Mouse (Mus musculus): ENCODE data around the gene Npdc1.

The Npdc1 gene

DNA sequence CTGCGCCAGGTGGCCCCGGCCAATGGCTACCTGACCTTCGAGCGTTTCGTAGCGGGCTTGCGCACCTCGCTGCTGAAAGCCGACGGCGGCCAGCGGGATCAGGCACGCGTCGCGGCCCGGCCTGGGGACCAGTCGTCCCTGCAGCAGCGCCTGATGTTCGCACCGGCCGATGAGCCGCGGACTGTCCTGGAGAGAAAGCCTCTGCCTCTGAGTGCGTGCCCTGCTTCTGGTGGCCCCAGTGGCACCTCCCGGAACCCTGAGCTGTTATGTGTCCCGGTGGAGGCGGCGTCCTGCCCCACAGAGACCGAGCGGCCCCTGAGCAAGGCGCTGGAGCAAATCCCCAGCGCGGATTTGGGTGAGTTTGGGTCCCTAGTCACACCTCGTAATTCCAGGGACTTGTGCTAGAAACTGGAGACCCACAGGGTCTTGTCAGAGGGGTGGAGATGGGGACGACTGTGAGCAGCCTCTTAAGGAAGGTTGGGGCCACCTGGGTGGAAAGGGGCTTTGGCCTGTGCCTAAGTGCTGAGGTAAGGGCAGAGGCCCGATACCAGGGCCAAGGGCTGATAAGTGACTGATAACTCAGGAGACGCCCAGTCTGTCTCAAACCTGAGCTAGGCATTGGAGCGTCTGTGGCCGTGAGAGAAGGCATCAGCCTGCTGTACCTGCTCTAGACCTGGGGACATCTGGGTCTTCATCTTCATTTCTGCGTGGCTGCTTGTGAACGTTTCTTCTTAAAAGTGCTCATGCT, 26.3 kb upstream of the Npdc1 start:
- no peak for TF ChIP-seq GATA4 (IDR thresholded peaks at IDR 0.05; ENCODE audit: insufficient replicate concordance, low read length)

DNA sequence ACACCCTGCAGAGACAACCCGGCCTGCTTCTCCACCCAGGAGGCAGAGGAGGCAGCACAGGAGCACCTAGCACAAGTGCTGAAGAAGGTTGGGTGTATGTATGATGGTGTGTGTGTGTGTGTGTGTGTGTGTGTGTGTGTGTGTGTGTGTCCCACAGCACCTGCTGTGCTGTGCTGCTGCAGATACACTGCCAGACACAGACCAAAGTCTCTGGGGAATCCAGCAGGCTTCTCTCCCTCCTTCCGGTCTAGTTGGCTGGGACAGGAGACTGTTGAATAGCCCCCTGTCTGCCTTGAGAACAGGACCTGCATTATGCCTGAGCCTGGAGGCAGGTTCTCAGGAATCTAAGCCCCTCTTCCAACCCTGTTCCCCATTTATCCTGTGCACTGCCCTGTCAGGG, 25.7 kb upstream of the Npdc1 start:
- no peak for TF ChIP-seq GATA4 (IDR thresholded peaks at IDR 0.05; ENCODE audit: insufficient replicate concordance, low read length)

DNA sequence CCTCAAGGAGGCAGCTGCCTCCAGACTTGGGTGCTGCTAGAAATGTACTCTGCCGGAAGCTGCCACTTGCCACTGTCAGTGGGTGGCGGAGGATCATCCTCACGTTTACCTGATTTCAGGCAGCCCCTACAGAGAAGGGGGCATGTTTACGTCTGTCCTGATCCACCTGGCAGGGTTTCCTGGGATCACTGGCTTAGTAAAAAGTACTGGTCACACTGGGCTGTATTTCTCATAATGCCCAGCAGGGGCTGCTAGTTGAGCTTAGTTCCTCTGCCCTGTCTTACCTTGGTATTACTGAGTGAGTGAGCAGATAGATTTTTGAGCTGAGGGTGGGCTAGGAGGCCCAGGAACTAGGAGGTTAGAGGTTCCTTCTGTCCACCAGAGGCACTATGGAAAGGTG, 22.6 kb upstream of the Npdc1 start:
- no peak for TF ChIP-seq GATA4 (IDR thresholded peaks at IDR 0.05; ENCODE audit: insufficient replicate concordance, low read length)

DNA sequence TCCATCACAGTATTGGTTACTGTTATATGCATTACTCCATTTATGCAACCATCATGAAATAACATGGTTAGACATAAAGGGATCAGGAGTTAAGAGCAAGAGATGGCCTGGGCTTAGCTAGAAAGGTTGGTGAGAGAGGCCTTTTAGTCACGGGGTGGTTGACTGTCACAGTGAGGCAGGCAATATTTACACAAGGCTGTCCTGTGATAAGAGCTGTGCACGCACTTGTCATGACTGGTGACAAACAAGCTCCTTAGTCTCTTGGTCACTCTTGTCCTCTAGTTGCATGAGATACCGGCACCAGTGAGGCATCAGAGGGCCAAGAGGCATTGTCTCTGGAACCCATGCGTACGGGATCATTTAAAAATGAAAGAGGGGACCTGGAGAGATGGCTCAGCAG, 14.7 kb upstream of the Npdc1 start:
- TF ChIP-seq GATA4 (IDR thresholded peaks at IDR 0.05; ENCODE audit: insufficient replicate concordance, low read length): no peak

DNA sequence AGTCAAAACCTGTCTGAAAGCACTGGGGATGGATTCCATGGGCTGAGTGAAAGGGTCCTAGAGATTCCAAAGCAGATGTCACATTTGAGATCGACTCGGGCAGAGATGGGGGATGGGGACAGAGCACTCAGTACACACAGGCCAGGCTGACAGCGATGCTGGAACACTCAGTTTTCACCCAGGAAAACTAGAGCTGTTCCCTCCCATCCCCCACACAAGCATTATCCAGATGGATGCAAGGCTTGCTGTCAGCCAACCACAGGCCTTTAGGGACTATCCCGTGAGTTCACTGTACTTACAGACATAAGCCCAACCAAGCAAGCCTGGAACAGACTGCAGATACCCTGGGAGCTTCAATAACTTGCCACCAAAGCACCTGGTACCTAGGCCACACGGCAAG, 7.9 kb upstream of the Npdc1 start:
- TF ChIP-seq GATA4 (IDR thresholded peaks at IDR 0.05; ENCODE audit: insufficient replicate concordance, low read length): no peak

DNA sequence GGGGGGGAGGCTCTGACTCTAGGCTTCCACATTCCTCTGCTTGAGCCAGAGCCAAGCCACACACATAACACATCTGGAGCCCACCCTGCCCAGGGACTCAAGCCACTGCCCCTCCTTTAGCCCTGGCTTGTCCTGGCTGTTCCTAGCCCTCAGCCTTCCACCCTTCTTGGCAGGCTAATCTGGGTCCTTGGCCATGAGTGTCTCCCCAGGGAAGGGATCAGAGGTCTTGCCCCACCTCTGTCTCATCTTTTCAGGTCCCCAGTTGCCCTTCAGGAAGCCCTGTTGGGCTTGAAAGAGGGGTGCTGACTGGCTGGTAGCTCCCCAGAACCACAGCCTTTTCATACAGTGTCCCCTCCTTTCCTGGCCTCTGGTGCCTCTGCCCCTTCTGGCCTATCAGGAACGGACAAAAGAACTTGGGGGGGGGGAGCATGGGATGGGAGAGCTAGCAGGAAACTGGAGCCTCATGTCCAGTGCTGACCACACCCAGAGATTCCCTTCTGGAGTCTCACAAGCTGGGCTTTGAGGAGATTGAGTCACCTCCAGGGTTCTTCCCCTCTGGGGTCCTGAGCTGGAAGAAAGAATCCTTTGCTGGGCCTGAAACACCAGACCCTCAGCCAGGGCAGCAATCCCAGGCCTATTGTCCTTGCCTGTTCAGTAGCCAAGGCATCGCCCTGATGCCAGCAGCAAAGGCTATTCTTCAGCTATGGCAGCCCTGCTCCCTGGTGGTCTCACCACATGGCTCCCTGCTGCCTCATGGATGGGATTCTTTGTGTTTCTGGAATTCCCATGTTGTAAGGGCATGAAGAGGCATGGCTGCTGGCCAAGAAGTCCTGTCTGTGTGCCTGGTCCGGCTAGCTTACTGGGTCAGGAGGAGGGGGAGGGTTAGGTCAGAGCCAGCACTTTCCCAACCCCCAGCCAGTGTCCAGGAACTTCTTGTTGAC, 4.6 kb upstream of the Npdc1 start:
- TF ChIP-seq GATA4 (IDR thresholded peaks at IDR 0.05; ENCODE audit: insufficient replicate concordance, low read length): no peak

DNA sequence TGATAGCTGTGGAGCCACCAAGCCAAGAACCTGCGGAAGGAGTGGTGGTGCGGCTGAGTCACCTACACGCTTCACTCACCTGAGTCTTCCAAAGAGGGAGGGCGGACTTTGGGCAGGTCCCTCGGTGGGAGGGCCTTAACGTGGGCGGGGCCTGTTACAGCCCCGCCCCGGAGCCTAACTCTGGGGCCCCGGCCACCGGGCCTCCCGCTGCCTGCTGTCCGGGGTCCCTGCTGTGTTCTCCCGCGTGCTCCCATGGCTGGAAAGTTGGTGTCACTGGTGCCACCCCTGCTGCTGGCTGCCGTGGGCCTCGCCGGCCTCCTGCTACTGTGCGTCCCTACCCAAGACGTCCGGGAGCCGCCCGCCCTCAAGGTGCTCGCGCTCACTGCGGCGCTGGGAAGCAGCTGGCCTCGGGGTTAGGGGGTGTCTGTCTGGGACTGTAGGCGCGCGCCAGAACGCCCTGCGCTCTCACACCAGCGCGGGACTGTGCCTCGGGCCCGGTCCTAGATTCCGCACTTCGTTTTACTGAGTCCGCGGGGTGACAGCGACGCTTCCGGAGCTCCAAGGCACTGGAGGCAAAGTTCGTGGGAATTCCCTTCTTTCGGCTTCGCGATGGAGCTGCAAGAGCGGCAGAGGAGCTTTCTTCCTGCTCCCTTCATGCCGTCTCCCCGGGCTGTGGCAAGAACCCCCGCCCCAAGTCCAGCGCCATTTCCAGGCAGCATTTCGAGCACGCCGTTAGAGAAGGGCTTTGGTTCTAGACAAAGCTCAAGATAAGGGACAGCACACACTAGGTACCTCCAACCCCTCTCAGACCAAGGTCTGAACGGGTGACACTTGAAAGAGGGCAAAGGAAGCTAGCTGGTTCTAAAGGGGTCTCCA, 3.2 kb upstream of the Npdc1 start, which contains the start of gene Entpd2:
Gene Entpd2, plus strand, starts transcription at position 154 of the 876 bp plus-strand sequence.
- no peak for TF ChIP-seq GATA4 (IDR thresholded peaks at IDR 0.05; ENCODE audit: insufficient replicate concordance, low read length)

DNA sequence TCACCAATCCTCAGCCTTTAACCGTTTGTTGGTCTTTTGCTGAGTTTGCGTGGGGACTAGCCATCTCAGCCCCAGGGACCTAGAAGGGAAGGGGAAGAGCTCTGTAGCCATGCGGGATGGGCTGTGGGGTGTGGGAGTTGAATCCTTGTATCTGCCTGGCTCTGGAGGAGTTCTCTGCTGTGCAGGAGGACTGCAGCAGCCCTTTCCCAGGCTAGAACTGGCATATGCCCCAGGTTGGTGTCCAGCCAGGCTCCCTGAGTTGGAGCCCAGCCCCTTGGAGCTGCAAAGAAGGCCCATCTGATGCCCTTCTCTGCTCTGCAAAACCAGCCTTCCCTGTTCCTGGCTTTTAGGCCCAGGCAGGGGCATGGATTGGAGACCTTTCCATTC, 2.6 kb upstream of the Npdc1 start:
- TF ChIP-seq GATA4 (IDR thresholded peaks at IDR 0.05; ENCODE audit: insufficient replicate concordance, low read length): no peak

DNA sequence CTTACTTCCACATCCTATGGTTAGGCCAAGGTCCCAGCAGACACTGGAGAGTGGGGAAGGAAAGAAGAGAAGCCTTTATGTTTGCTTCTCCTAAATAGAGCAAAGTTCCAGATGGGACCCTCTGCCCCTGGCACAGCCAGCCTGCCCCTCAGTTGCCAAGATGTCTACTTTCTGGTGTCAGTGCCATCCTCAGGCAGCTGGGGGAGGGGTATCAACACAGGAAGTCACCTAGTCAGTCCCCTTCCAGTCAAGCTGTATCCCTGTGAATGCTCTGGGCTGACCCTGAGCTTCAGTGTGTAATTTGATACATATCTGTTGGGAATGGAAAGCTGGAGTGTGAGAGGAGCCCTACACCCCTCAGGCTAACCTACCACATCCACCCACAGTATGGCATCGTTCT, 2.1 kb upstream of the Npdc1 start:
- TF ChIP-seq GATA4 (IDR thresholded peaks at IDR 0.05; ENCODE audit: insufficient replicate concordance, low read length): no peak

DNA sequence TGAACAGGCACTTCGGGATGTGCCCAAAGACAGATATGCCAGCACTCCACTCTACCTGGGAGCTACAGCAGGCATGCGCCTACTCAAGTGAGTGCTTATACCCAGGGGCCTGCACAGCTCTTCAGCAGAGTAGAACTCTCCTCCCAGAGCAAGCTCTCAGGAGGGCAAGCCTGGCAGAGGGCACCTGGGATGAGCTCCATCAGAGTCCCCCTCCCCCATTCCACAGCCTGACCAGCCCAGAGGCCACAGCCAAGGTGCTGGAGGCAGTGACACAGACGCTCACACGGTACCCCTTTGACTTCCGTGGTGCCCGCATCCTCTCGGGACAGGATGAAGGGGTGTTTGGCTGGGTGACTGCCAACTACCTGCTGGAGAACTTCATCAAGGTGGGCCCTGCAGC, 1.1 kb upstream of the Npdc1 start:
- no peak for TF ChIP-seq GATA4 (IDR thresholded peaks at IDR 0.05; ENCODE audit: insufficient replicate concordance, low read length)

DNA sequence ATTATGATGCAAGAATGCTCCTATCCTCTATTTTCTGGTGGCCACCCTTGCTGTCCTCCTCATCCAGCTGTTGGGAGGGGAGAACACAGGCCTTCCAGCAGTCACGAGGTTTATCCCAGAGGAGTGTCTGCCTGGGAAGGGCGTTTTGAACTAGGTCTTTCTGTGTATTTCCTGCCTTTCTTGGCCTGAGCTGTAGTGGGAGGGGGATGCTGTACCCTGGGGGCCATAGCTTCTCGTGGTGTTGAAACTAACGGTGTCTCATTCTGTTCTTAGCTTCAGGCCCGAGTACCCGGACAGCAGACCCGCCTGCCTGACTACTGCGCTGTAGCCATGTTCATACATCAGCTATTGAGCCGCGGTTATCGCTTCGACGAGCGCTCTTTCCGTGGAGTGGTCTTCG, 1.1 kb downstream of the Npdc1 start:
- no peak for TF ChIP-seq GATA4 (IDR thresholded peaks at IDR 0.05; ENCODE audit: insufficient replicate concordance, low read length)

DNA sequence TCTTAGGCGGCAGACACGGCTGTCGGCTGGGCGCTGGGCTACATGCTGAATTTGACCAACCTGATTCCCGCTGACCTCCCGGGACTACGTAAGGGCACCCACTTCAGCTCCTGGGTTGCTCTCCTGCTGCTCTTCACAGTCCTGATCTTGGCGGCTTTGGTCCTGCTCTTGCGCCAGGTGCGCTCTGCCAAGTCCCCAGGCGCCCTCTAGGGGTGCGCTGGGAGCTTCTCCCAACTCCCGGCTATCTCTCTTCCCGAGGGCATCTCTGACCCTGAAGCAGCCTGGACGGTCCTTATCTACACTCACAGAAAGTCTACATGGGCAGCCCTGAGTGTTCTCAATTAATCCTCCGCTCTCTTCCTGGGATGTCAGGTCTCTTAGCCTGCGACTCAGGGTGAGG, 1.6 kb downstream of the Npdc1 start:
- no peak for TF ChIP-seq GATA4 (IDR thresholded peaks at IDR 0.05; ENCODE audit: insufficient replicate concordance, low read length)

DNA sequence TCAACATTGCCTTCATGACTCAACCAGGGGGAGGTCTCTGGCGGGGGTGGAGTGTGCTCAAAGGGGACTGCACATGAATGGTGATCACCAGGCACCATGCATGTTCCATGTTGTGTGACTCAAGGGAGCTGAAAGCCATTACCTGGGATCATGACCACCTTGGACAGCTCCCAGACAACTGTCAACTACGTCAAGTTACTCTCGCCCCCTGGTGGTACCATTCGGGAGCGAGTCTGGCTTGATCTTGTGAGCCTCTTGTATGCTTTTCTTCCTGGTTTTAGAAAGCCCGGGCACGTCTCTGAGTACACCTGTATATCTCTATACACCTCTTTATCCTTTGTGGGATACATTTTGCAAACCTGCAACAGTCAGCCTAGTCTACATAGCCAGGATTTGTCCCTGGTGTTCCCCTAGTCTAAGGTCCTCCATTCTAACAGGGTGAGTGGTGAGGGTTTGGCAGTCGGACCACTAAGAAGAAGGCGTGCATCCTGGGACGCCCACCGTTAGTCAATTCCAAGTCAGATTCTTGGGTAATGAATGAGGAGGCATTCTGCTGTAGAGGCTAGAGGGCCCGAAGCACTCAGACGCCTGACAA, 3.3 kb downstream of the Npdc1 start:
- no peak for TF ChIP-seq GATA4 (IDR thresholded peaks at IDR 0.05; ENCODE audit: insufficient replicate concordance, low read length)

DNA sequence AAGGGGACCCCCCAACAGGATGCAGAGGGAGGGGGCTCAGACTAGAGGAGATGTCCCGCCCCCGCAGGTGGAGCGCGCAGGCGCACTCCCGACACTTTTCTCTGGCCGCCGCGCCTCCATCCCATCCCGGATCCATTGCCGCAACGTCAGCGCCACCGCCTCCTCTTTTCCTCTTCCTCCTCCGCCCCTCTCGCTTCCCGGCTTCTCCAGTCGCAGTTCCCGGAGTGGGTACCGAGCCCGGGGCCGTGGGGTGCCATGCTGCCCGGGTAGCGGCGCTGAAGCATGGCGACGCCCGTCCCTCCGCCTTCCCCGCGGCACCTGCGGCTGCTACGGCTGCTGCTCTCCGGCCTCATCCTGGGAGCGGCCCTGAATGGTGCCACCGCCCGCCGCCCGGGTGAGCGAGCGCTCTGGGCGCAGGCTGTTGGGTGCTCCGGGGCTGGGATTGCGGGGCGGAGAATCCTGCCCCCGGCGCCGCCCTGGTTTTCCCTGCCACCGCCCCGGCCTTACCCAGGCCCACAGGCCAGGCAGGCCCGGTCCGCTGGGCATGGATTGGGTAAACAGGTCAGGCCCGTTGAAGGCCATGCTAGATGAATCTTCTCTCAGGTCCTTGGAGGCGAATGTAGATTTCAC, 3.9 kb downstream of the Npdc1 start:
- no peak for TF ChIP-seq GATA4 (IDR thresholded peaks at IDR 0.05; ENCODE audit: insufficient replicate concordance, low read length)
